Mouse (Mus musculus) kidney, embryonic 16.5 days (tissue): ENCODE measurements around the gene Mob3c. TPM values are rescaled to one million over a fixed set of nuclear protein-coding genes. Genes with fewer than 3 reads are reported as not detected.

ENCODE experiments used
- polyA plus RNA-seq: library from polyadenylated mRNA; unstranded; fragments of >200 nt; fragmentation: Nextera tagmentation; extraction: Ambion mirVana; gene quantifications from 2 replicates; pipeline ENCODE4 v1.2.1, GENCODE M21; 2015

Mob3c gene
- polyA plus RNA-seq, 1 experiment from 2014 or later, result 15.2 TPM

Other genes starting within 250 kb of the Mob3c start
- gene Cyp4a32, start 227.1 kb upstream of the Mob3c start, polyA plus RNA-seq, result not detected in 2 replicates
- 7.9 and 8.8 TPM in 2 replicates for gene Cyp4b1, start 180.4 kb upstream of the Mob3c start, polyA plus RNA-seq
- 32.7 and 41.9 TPM in 2 replicates for gene Efcab14, start 90.3 kb upstream of the Mob3c start, polyA plus RNA-seq
- 0.20 and 0.37 TPM in 2 replicates for gene Tex38, start 47.1 kb upstream of the Mob3c start, polyA plus RNA-seq
- gene Atpaf1, start 43.3 kb upstream of the Mob3c start, polyA plus RNA-seq, result 58.0 and 59.7 TPM in 2 replicates
- gene Mknk1, start 11.1 kb downstream of the Mob3c start, polyA plus RNA-seq, result 29.9 and 31.0 TPM in 2 replicates
- 0.07 TPM in 1 of 2 replicates, not detected in the other for gene Kncn, start 56.3 kb downstream of the Mob3c start, polyA plus RNA-seq
- gene 6430628N08Rik, start 62.6 kb downstream of the Mob3c start, polyA plus RNA-seq, result 0.10 TPM in 1 of 2 replicates, not detected in the other
- gene Dmbx1, start 111.8 kb downstream of the Mob3c start, polyA plus RNA-seq, result not detected in 2 replicates
- gene Faah, start 189.8 kb downstream of the Mob3c start, polyA plus RNA-seq, result 13.7 and 15.3 TPM in 2 replicates
- 21.2 and 22.8 TPM in 2 replicates for gene Nsun4, start 225.8 kb downstream of the Mob3c start, polyA plus RNA-seq
- gene Uqcrh, start 247.0 kb downstream of the Mob3c start, polyA plus RNA-seq, result 505 and 583 TPM in 2 replicates
- gene Lrrc41, start 247.2 kb downstream of the Mob3c start, polyA plus RNA-seq, result 87.9 and 88.0 TPM in 2 replicates